In the genomic region with DNA sequence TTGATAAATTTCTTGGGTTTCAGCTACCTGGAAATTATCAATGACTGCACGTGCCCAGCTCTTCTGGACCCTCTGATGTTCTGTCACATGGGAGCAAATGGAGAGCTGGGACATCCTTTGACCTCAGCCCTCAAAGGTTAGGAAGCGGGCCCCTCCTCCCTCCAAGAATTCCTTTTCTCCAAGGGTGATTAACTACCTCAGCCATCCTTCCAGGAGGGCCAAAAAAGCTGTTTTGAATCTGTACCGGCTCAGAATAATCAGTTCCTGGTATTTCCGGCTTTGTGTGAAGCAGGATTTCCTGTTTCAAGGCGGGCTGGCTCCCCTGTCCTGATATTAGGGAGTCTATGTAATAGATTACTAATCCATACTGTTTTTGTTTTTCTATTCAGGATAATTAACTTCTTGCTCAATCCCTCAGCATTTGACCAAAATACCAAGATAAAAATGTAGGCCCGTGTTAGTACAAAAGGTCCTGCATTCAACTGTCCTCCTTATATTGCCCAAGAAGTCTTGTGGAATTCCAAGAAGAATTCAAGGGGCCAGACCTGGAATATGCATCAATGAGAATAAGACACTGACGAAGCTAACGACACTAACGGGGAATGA, we compare ENCODE assay signal across 12 mouse cellular contexts. TPM values are rescaled to one million over a fixed set of nuclear protein-coding genes. Genes with fewer than 3 reads are reported as not detected.
DNase-seq lines count a peak whose midpoint lies in the region; ATAC-seq lines count a peak whose summit lies in the region.
"Had no signal": no experiment of that assay in that cellular context is flagged by ENCODE, and none has a peak within 500 bp of the region (broad histone marks: within the 10 kb centered on the region; RNA-seq: fewer than 3 reads in every experiment).

No protein-coding gene starts in this region.

- intact Hi-C loops in heart, postnatal 10 days (cut with DNase I): no loop called here

- no peaks in the 10 kb centered on the region for H3K36me3 ChIP-seq in neural tube, embryonic 15.5 days
- H3K36me3 ChIP-seq in neural tube, embryonic 11.5 days (ENCODE audit: control insufficient read depth, insufficient read depth, low read length): no peaks in the 10 kb centered on the region

- WGBS in neural tube, embryonic 15.5 days: 32% methylated on average over 9 of the region's 9 CpGs
- 5% methylated on average over 9 of the region's 9 CpGs for WGBS in neural tube, embryonic 11.5 days

- H3K27me3 ChIP-seq in neural tube, embryonic 15.5 days (replicated peaks): 0 out of 2 replicates have a peak, but pooled peaks cover 3% of the 10 kb centered on the region
- no peaks in the 10 kb centered on the region for H3K27me3 ChIP-seq in neural tube, embryonic 11.5 days (ENCODE audit: control insufficient read depth, insufficient read depth, low read length)

- no peak for ATAC-seq in neural tube, embryonic 15.5 days (ENCODE audit: low FRiP score)
- ATAC-seq in neural tube, embryonic 11.5 days (ENCODE audit: insufficient read depth, low FRiP score, low TSS enrichment): no peak
- no peak for ATAC-seq in cerebellum, adult (ENCODE audit: insufficient number of reproducible peaks, low FRiP score, low TSS enrichment)
- no peak for ATAC-seq in erythroid progenitor cell, adult 5-6 weeks (replicated peaks; ENCODE audit: low FRiP score, poor library complexity, severe bottlenecking)
- ATAC-seq: forebrain, embryonic 13.5 days had no signal

- H3K4me2 ChIP-seq in neural tube, embryonic 15.5 days: no peak overlapping the region
- H3K4me2 ChIP-seq in neural tube, embryonic 11.5 days (ENCODE audit: low read depth): no peak overlapping the region

- H3K9ac ChIP-seq in neural tube, embryonic 15.5 days (replicated peaks): no peak overlapping the region
- no peak overlapping the region for H3K9ac ChIP-seq in neural tube, embryonic 11.5 days (ENCODE audit: low read length)
- H3K9ac ChIP-seq: forebrain, embryonic 13.5 days had no signal

- DNase-seq in heart, adult 11 months: peak; percentile 93
- no peak for DNase-seq in heart, postnatal 10 days
- DNase-seq in neural tube, embryonic 10.5 days (ENCODE audit: extremely low spot score, low spot score): peak; percentile 48
- DNase-seq in kidney, adult 9 months: peak; percentile 55
- no peak for DNase-seq in neural tube, embryonic 11.5 days (ENCODE audit: low spot score)
- DNase-seq: lung, postnatal 36 days; right cerebral cortex, postnatal 25 days; thymus, adult 2 months had no signal

- no peak overlapping the region for H3K27ac ChIP-seq in neural tube, embryonic 15.5 days (replicated peaks)
- peak overlapping the region; percentile 34; the same call in 1 of the 2 replicates for H3K27ac ChIP-seq in neural tube, embryonic 11.5 days (ENCODE audit: low read depth, low read length)

- no peaks in the 10 kb centered on the region for H3K9me3 ChIP-seq in neural tube, embryonic 15.5 days (replicated peaks)
- H3K9me3 ChIP-seq in neural tube, embryonic 11.5 days (ENCODE audit: control insufficient read depth, low read length): no peaks in the 10 kb centered on the region

- peaks cover 37% of the 10 kb centered on the region for H3K4me1 ChIP-seq in neural tube, embryonic 15.5 days
- H3K4me1 ChIP-seq in neural tube, embryonic 11.5 days (ENCODE audit: control insufficient read depth, insufficient read depth, low read length): peaks cover 19% of the 10 kb centered on the region

- no peak overlapping the region for H3K4me3 ChIP-seq in neural tube, embryonic 15.5 days (replicated peaks)
- no peak overlapping the region for H3K4me3 ChIP-seq in neural tube, embryonic 11.5 days (ENCODE audit: low read depth, low read length)
- H3K4me3 ChIP-seq: forebrain, embryonic 13.5 days had no signal

RNA-seq across cellular contexts. Expression of gene Pim1, which starts 25.0 kb away (rescaled TPM):
- 10 to 100 TPM; 40.6 to 51.5 TPM for total RNA-seq in heart, postnatal 10 days (2021)
- 9.0 and 15.8 TPM in 2 replicates for polyA plus RNA-seq in neural tube, embryonic 15.5 days (2015; fragmentation: Nextera tagmentation; extraction: Ambion mirVana)
- polyA plus RNA-seq in neural tube, embryonic 11.5 days (2014; fragmentation: Nextera tagmentation; extraction: Ambion mirVana): 23.1 and 24.3 TPM in 2 replicates
- 88.0 and 102 TPM in 2 replicates for total RNA-seq in erythroid progenitor cell, adult 5-6 weeks (2015; ENCODE audit: low replicate concordance)
- total RNA-seq in erythroid progenitor cell, adult 5-6 weeks (2017; ENCODE audit: low replicate concordance): 143 and 147 TPM in 2 replicates

Comparison
In these comparisons a context has a peak if more than half of its experiments do, and no peak if none do; other contexts are left out.
1. DNase-seq: peak in heart, adult 11 months (single experiment), neural tube, embryonic 10.5 days (single experiment) and kidney, adult 9 months (single experiment); none in heart, postnatal 10 days (0 of 2) and neural tube, embryonic 11.5 days (single experiment).